Mouse (Mus musculus): ENCODE results near the gene Sytl1. TPM values are rescaled to one million over a fixed set of nuclear protein-coding genes. Genes with fewer than 3 reads are reported as not detected.

Gene Sytl1
- polyA plus RNA-seq, 1 experiment from 2014 or later = 1.6 TPM

DNA sequence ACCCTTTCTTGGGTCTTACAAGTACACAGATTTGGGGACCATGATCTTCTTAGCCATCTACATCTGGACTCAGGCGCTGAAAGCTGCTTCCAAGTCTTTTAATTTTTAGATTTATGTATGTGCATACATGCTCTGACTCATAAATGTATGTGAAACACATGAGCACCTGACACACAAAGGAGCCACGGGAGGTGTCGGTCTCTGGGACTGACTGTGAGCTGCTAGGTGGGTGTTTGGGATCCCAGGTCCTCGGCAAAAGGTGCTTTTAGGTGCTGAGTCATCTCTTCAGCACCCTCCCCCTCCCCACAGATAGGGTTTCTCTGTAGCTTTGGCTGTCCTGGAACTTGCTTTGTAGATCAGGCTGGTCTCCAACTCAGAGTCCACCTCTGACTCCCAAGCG lies 843 bp upstream of the Sytl1 start:
- H3K4me1 ChIP-seq (replicated peaks; ENCODE audit: control insufficient read depth, insufficient read depth, low read length) = no peaks in the 10 kb centered on the region
- H3K36me3 ChIP-seq (ENCODE audit: control insufficient read depth, insufficient read depth) = peaks cover 40% of the 10 kb centered on the region
- no peak for TF ChIP-seq CTCF (IDR thresholded peaks at IDR 0.05; ENCODE audit: low read depth)
- no peaks in the 10 kb centered on the region for H3K9me3 ChIP-seq (ENCODE audit: control insufficient read depth)
- no peaks in the 10 kb centered on the region for H3K27me3 ChIP-seq (replicated peaks; ENCODE audit: control insufficient read depth, insufficient read depth, low read length)
- 91% methylated on average over 5 of the region's 5 CpGs for WGBS
- H3K9ac ChIP-seq (ENCODE audit: low read depth, low read length) = no peak overlapping the region
- no peak overlapping the region for H3K27ac ChIP-seq (ENCODE audit: low read depth, low read length)
- no peak overlapping the region for H3K4me3 ChIP-seq (ENCODE audit: low read depth, low read length)
- no peak overlapping the region for H3K4me2 ChIP-seq (replicated peaks; ENCODE audit: low read depth)
- ATAC-seq = no peak

DNA sequence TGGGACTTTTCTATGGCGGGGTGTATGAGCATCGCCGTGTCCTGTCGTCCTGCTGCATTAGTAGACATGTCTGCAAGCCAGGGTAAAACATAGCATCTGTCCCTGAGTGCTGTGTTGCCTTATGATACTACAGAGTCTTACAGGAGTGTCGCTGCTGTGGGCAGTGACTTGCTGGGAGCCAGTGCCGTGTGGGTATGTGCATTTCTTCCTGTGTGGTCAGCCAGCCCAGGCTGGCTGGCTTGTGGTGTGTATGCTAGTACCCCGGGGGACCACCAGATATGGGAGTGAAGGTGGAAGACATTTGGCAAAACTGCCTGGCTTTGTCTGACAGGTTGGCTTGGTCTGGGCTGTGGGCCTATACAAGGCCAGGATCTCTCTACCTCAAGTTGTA lies 543 bp downstream of the Sytl1 start:
- H3K4me3 ChIP-seq (ENCODE audit: low read depth, low read length) = no peak overlapping the region
- WGBS = 66% methylated on average over 7 of the region's 7 CpGs

DNA sequence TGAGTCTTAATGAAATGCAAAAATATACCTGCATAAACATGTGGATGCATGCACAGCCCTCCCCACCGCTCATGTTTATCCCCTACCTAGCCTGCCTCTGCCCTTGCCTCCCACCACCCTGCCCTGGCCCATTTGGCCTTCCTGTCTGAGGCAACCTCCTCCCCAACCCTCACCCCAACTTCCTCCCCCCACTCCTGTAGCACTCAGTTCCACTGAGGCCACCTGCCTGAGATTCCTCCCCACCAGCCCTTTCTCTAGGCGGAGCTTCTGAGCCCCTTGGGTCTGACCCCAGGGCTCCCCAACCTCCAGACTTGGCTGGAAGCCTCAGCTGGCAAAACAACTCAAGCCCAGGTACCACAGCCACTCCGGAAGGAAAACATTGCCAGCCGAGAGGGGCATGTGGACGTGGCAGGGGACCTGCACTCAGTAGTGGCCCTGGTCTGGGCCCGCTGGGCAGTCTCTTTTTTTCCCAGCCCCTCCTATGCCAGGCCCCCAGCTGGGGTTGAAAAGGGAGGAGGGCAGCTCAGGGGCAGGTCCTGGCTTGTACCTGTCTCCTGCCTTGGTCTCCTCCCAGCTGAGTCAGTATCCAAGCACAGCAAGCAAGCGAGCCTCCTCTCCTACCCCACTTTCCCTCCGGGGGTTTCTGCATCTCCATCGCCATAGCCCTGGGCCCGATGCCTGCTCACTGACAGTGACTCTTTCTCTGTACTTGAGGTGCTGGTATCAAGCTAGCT lies 1.1 kb downstream of the Sytl1 start:
- no peak for TF ChIP-seq CTCF (IDR thresholded peaks at IDR 0.05; ENCODE audit: low read depth)
- Histone ChIP-seq H3K4me2 (replicated peaks; ENCODE audit: low read depth) (no peak overlapping the region), H3K4me3 (ENCODE audit: low read depth, low read length) (no peak overlapping the region), H3K9me3 (ENCODE audit: control insufficient read depth) (no peaks in the 10 kb centered on the region), H3K27ac (ENCODE audit: low read depth, low read length) (no peak overlapping the region), H3K4me1 (replicated peaks; ENCODE audit: control insufficient read depth, insufficient read depth, low read length) (peaks cover 3% of the 10 kb centered on the region; the same call in 1 of the 2 replicates), H3K27me3 (replicated peaks; ENCODE audit: control insufficient read depth, insufficient read depth, low read length) (no peaks in the 10 kb centered on the region), H3K36me3 (ENCODE audit: control insufficient read depth, insufficient read depth) (peaks cover 22% of the 10 kb centered on the region), H3K9ac (ENCODE audit: low read depth, low read length) (0 out of 2 replicates have a peak overlapping the region, but pooled peaks have one; percentile 11)
- 67% methylated on average over 10 of the region's 10 CpGs for WGBS
- ATAC-seq = no peak

More for the DNA sequence above, 543 bp downstream of the Sytl1 start:
- TF ChIP-seq CTCF (IDR thresholded peaks at IDR 0.05; ENCODE audit: low read depth) = no peak
- H3K27me3 ChIP-seq (replicated peaks; ENCODE audit: control insufficient read depth, insufficient read depth, low read length) = no peaks in the 10 kb centered on the region
- peaks cover 2% of the 10 kb centered on the region; the same call in 1 of the 2 replicates for H3K4me1 ChIP-seq (replicated peaks; ENCODE audit: control insufficient read depth, insufficient read depth, low read length)
- H3K9ac ChIP-seq (ENCODE audit: low read depth, low read length) = 0 out of 2 replicates have a peak overlapping the region, but pooled peaks have one; percentile 11
- no peak for ATAC-seq
- H3K4me2 ChIP-seq (replicated peaks; ENCODE audit: low read depth) = no peak overlapping the region
- no peak overlapping the region for H3K27ac ChIP-seq (ENCODE audit: low read depth, low read length)
- H3K36me3 ChIP-seq (ENCODE audit: control insufficient read depth, insufficient read depth) = peaks cover 26% of the 10 kb centered on the region
- H3K9me3 ChIP-seq (ENCODE audit: control insufficient read depth) = no peaks in the 10 kb centered on the region

DNA sequence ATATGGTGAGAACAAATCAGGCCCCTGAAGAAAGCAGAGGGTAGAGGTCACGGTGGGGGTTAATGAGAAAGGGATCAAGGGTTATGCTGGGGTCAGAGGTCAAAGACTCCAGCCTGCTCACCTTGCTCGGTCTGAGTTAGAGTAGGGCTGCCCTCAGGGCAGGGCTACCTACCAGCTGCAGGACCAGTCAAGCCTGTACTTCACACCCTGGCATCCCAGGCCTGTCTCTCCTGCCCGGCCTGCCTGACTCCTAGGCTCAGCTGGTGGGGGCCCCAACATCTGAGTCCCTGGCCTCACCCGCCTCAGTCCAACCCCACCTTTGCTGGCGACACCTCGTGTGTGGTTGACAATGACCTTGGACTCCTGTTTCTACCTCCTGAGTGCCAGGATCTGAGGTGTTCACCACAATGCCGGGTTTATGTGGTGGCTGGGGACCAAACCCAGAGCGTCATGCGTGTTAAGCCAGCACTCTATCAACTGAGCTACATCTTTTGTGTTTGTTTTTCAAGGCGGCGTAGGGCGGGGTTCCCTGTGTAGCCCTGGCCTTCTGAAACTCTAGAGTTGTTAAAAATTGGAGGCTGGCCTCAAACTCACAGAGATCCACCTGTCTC lies 5.0 kb downstream of the Sytl1 start:
- peaks cover 3% of the 10 kb centered on the region; the same call in 1 of the 2 replicates for H3K4me1 ChIP-seq (replicated peaks; ENCODE audit: control insufficient read depth, insufficient read depth, low read length)
- peak; percentile 48 for ATAC-seq
- H3K9me3 ChIP-seq (ENCODE audit: control insufficient read depth) = no peaks in the 10 kb centered on the region
- no peaks in the 10 kb centered on the region for H3K36me3 ChIP-seq (ENCODE audit: control insufficient read depth, insufficient read depth)
- 40% methylated on average over 12 of the region's 12 CpGs for WGBS
- peak overlapping the region; percentile 50; the same call in 1 of the 2 replicates for H3K4me2 ChIP-seq (replicated peaks; ENCODE audit: low read depth)
- no peaks in the 10 kb centered on the region for H3K27me3 ChIP-seq (replicated peaks; ENCODE audit: control insufficient read depth, insufficient read depth, low read length)
- no peak for TF ChIP-seq CTCF (IDR thresholded peaks at IDR 0.05; ENCODE audit: low read depth)
- no peak overlapping the region for H3K9ac ChIP-seq (ENCODE audit: low read depth, low read length)
- H3K27ac ChIP-seq (ENCODE audit: low read depth, low read length) = no peak overlapping the region
- H3K4me3 ChIP-seq (ENCODE audit: low read depth, low read length) = no peak overlapping the region

DNA sequence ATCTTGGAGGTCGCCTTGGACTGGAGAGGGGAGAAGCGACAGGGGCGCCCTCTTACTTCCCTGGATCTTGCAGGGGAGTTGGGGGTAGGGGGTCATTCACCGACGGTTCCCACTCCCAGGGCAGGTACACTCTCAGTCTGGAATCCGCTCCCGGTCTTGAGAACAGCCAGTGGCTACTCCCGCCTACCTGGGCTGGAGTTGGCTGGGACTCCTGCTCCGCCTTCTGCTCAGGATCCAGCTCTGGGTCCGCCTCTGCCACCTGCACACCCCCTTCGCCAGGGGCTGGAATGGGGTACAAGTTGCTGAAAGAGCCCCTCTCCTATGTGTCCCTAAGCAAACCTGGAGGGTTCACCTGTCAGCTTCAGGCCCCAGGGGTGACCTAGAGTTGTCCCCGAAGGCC lies 5.7 kb downstream of the Sytl1 start:
- ATAC-seq = peak; percentile 54
- peak overlapping the region; percentile 11; the same call in 1 of the 2 replicates for H3K4me3 ChIP-seq (ENCODE audit: low read depth, low read length)
- no peak for TF ChIP-seq CTCF (IDR thresholded peaks at IDR 0.05; ENCODE audit: low read depth)

DNA sequence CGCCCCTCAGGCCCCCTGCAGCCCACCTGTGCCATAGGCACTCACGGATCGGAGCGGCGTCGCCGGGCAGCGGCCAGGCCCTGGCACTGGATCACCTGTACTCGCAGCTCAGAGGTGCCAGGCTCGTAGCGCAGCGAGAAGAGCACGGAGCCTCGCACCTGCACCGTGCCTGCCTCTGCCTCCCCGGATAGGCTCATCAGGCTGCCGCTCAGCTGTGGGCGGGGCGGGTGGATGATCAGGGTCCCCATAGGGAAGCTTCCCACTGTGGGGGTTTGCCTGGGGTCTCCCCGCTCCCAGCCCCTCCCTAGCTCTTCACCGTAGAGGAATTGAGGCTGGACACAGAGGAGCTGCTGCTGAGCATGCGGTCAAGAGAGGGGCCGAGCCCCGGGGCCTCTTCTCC lies 6.1 kb downstream of the Sytl1 start:
- 0 out of 2 replicates have a peak, but pooled peaks have one; percentile 31 for ATAC-seq
- H3K27me3 ChIP-seq (replicated peaks; ENCODE audit: control insufficient read depth, insufficient read depth, low read length) = peaks cover 6% of the 10 kb centered on the region; the same call in 1 of the 2 replicates
- no peaks in the 10 kb centered on the region for H3K36me3 ChIP-seq (ENCODE audit: control insufficient read depth, insufficient read depth)
- H3K9me3 ChIP-seq (ENCODE audit: control insufficient read depth) = no peaks in the 10 kb centered on the region
- H3K27ac ChIP-seq (ENCODE audit: low read depth, low read length) = no peak overlapping the region
- H3K4me1 ChIP-seq (replicated peaks; ENCODE audit: control insufficient read depth, insufficient read depth, low read length) = peaks cover 3% of the 10 kb centered on the region; the same call in 1 of the 2 replicates
- no peak overlapping the region for H3K9ac ChIP-seq (ENCODE audit: low read depth, low read length)
- H3K4me3 ChIP-seq (ENCODE audit: low read depth, low read length) = peak overlapping the region; percentile 11; the same call in 1 of the 2 replicates
- peak overlapping the region; percentile 50 for H3K4me2 ChIP-seq (replicated peaks; ENCODE audit: low read depth)
- TF ChIP-seq CTCF (IDR thresholded peaks at IDR 0.05; ENCODE audit: low read depth) = no peak
- 20% methylated on average over 24 of the region's 24 CpGs for WGBS

More for the DNA sequence above, 5.7 kb downstream of the Sytl1 start:
- Histone ChIP-seq H3K9me3 (ENCODE audit: control insufficient read depth) (no peaks in the 10 kb centered on the region), H3K4me2 (replicated peaks; ENCODE audit: low read depth) (peak overlapping the region; percentile 50), H3K27me3 (replicated peaks; ENCODE audit: control insufficient read depth, insufficient read depth, low read length) (0 out of 2 replicates have a peak, but pooled peaks cover 4% of the 10 kb centered on the region), H3K4me1 (replicated peaks; ENCODE audit: control insufficient read depth, insufficient read depth, low read length) (peaks cover 3% of the 10 kb centered on the region; the same call in 1 of the 2 replicates), H3K27ac (ENCODE audit: low read depth, low read length) (no peak overlapping the region), H3K9ac (ENCODE audit: low read depth, low read length) (no peak overlapping the region), H3K36me3 (ENCODE audit: control insufficient read depth, insufficient read depth) (no peaks in the 10 kb centered on the region)
- 38% methylated on average over 12 of the region's 12 CpGs for WGBS

Data from intestine, postnatal 0 days (tissue).